Mouse (Mus musculus): ENCODE data around the gene Mrpl54.
"Not testable (repeated sequence)": the region's sequence is repeated elsewhere in the genome, so short reads cannot be mapped to it uniquely, and the experiment has no call there.

Gene Mrpl54

DNA sequence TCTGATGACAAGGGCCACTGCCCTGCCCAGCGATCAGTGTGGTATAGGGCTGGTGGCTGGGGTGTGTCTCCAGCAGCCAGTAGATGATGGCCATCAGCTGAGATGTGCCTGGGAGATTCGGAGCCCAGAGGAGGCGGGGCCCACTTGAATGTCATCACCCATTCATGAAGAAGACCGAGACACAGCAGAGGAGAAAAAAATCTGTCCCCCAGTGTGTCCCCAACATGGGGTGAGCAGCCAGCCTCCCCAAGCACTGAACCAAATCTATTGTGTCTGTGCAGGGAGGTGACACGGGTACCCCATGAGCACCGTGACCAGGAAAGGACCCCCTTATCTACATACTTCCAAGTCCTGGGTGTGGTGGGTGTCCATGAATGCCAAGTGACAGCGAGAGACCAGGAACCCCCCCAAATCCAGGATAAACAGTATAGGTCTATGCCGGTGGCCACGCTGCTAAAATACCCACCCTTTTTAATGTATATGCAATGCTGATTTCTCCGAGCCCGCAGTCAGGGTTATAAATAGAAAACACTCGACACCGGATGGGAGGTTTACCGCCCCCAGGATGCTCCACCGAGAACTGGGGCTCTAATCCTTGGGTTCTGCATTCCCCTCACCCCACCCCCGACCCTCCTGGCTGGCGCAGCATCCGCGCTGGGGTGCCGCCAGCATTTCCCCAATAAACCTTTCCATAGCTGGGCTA is 36.8 kb downstream of the Mrpl54 start:
- peak in 1 of 2 experiments; percentile 50 for DNase-seq (ENCODE audit: low spot score in 2 of 2)

- DNase-seq (ENCODE audit: low spot score in 2 of 2): not testable (repeated sequence)
Measured at GRCm38 (mm10) chr10:81223731-81224130, 43.0 kb downstream of the Mrpl54 start.

DNA sequence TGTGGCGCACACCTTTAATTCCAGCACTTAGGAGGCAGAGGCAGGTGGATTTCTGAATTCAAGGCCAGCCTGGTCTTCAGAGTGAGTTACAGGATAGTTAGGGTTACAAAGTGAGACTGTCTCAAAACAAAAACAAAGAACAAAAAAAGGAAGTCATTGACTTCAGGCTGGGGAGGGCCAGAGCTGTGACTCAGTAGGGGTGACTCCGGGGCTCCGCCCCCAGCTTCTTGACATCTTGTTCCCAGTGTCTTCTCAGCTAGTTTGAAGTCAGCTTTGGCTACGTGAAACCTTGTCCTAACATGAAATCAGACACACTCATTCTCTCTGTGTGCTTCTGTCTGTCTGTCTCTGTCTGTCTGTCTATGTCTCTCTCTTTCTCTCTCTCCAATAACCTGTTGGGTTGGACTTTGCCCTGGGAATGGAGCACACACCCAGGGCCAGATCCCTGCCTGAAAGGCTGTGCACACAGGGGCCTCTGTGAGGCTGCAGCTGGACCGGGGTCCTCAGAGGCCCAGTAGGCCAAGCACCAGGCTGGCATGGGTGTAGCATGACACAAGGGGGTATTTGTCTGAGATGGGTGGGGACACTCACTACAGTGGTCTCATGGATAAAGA is 45.2 kb downstream of the Mrpl54 start:
- no peak for DNase-seq (ENCODE audit: low spot score in 2 of 2)

GRCm38 (mm10) chr10:81217964-81218363 is 48.8 kb downstream of the Mrpl54 start:
- peak in 1 of 2 experiments; percentile 48 for DNase-seq (ENCODE audit: low spot score in 2 of 2)

DNA sequence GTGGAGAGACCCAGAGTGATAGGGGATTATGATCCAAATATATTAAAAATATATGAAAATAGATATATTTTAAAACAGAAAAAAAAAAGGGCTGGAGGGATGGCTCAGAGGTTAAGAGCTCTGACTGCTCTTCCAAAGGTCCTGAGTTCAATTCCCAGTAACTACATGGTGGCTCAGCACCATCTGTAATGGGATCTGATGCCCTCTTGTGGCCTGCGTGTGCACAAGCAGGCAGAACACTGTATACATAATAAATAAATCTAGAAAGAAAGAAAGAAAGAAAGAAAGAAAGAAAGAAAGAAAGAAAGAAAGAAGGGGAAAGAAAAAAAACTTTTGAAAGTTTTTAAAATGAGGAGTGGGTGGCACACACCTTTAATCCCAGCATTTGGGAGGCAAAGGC is 49.5 kb downstream of the Mrpl54 start:
- not testable (repeated sequence) for DNase-seq (ENCODE audit: low spot score in 2 of 2)

GRCm38 (mm10) chr10:81216810-81217209 is 49.9 kb downstream of the Mrpl54 start:
- no peak for DNase-seq (ENCODE audit: low spot score in 2 of 2)

DNA sequence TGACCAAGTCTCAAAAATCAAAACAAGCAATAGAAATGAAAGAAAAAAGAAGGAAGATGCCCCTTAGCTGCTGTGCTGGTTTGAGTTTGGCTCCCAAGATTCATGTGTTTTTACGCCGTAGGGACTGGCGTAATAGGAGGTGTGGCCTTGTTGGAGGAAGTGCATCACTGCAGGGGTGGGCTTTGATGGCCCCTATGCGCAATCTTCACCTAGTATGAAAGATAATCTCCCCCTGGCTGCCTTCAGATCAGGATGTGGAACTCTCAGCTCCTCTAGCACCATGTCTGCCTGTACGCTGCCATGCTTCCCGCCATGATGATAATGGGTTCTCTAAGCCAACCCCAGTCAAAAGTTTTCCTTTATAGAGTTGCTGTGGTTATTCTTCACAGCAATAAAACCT is 50.5 kb downstream of the Mrpl54 start:
- no peak for DNase-seq (ENCODE audit: low spot score in 2 of 2)
